Mouse (Mus musculus) kidney, adult 10 weeks (tissue): ENCODE results near the gene Atm. TPM values are rescaled to one million over a fixed set of nuclear protein-coding genes. Genes with fewer than 3 reads are reported as not detected.

Source experiments
- polyA plus RNA-seq: library from polyadenylated mRNA; stranded (reverse); fragments of 350-450 nt; fragmentation: Illumina TruSeq; extraction: RNeasy Lipid Tissue Mini Kit (QIAGEN cat#74804); gene quantifications from one replicate; pipeline ENCODE4 v1.2.3, GENCODE M21; 2014; ENCODE audit warnings: low read depth, low replicate concordance

Atm gene
- polyA plus RNA-seq, result 15.6 TPM

GRCm38 (mm10) chr9:53536558-53537320, at the start of gene Atm, which contains the start of gene Npat:
Gene Atm, minus strand, starts transcription at chr9:53536740.
Gene Npat, plus strand, starts transcription at chr9:53537047.

GRCm38 (mm10) chr9:53402291-53402711, 134.2 kb downstream of the Atm start, which contains the start of gene 4930550C14Rik:
Gene 4930550C14Rik, plus strand, starts transcription at chr9:53402325.

Other genes with a start within 250 kb of the Atm start
- gene Exph5, start 235.1 kb downstream of the Atm start, polyA plus RNA-seq, result 10.6 TPM
- 22.2 TPM for gene Kdelc2, start 152.7 kb downstream of the Atm start, polyA plus RNA-seq
- gene 4930550C14Rik, start 134.4 kb downstream of the Atm start, polyA plus RNA-seq, result 20.9 TPM
- 19.1 TPM for gene Npat, start 307 bp upstream of the Atm start, polyA plus RNA-seq
- gene Acat1, start 73.6 kb upstream of the Atm start, polyA plus RNA-seq, result 271 TPM
- 68.5 TPM for gene Cul5, start 133.3 kb upstream of the Atm start, polyA plus RNA-seq
- 0.20 TPM for gene Rab39, start 169.5 kb upstream of the Atm start, polyA plus RNA-seq
- gene Slc35f2, start 234.8 kb upstream of the Atm start, polyA plus RNA-seq, result 20.7 TPM